In the genomic region with DNA sequence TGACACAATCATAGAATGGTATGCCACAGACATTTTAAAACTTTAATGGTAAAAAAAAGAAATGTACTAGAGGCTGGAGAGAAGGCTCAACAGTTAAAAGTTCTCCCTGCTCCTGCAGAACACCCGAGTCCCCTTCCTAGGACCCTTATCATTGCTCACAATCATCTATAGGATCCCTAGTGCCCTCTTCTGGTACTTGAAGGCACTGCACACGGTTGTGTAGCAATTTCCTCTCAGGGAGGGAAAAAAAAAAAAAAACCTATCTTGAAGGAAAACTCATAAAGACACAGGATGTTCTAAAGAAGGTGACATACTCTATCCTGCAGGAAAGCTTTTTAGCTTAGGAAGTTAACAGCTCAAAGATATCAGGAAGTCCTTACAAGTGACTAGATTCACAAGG, we compare ENCODE assay signal across 17 mouse cellular contexts.
DNase-seq lines count a peak whose midpoint lies in the region; ATAC-seq lines count a peak whose summit lies in the region.
"Had no signal": no experiment of that assay in that cellular context is flagged by ENCODE, and none has a peak within 500 bp of the region (broad histone marks: within the 10 kb centered on the region; RNA-seq: fewer than 3 reads in every experiment).

No protein-coding gene starts in this region.

- H3K9me3 ChIP-seq in forebrain, embryonic 14.5 days (replicated peaks; ENCODE audit: control insufficient read depth, low read length): no peaks in the 10 kb centered on the region
- no peaks in the 10 kb centered on the region for H3K9me3 ChIP-seq in forebrain, embryonic 16.5 days (ENCODE audit: control insufficient read depth, low read length)
- H3K9me3 ChIP-seq: hindbrain, embryonic 15.5 days had no signal

- no peak overlapping the region for H3K27ac ChIP-seq in forebrain, embryonic 14.5 days (ENCODE audit: low read depth, low read length)
- no peak overlapping the region for H3K27ac ChIP-seq in forebrain, embryonic 16.5 days (ENCODE audit: low read length)
- H3K27ac ChIP-seq: hindbrain, embryonic 15.5 days; macrophage had no signal

- no peak overlapping the region for H3K4me2 ChIP-seq in forebrain, embryonic 14.5 days (ENCODE audit: low read length)
- H3K4me2 ChIP-seq in forebrain, embryonic 16.5 days (ENCODE audit: low read length): no peak overlapping the region
- H3K4me2 ChIP-seq: hindbrain, embryonic 15.5 days had no signal

- no peak for ATAC-seq in forebrain, embryonic 14.5 days
- ATAC-seq in forebrain, embryonic 16.5 days: no peak
- ATAC-seq: liver, postnatal 0 days had no signal

- no peaks in the 10 kb centered on the region for H3K4me1 ChIP-seq in forebrain, embryonic 14.5 days (ENCODE audit: control insufficient read depth, insufficient read depth, low read length)
- H3K4me1 ChIP-seq in forebrain, embryonic 16.5 days (replicated peaks; ENCODE audit: control insufficient read depth, insufficient read depth, low read length): 0 out of 2 replicates have a peak, but pooled peaks cover 2% of the 10 kb centered on the region
- H3K4me1 ChIP-seq: hindbrain, embryonic 15.5 days had no signal

- WGBS in forebrain, embryonic 14.5 days: 33% methylated on average over 2 of the region's 2 CpGs
- WGBS in forebrain, embryonic 16.5 days: 42% methylated on average over 2 of the region's 2 CpGs

- H3K4me3 ChIP-seq in forebrain, embryonic 14.5 days (ENCODE audit: low read depth, low read length): no peak overlapping the region
- no peak overlapping the region for H3K4me3 ChIP-seq in forebrain, embryonic 16.5 days (replicated peaks; ENCODE audit: low read length)
- H3K4me3 ChIP-seq: hindbrain, embryonic 15.5 days had no signal

- H3K9ac ChIP-seq in forebrain, embryonic 14.5 days (ENCODE audit: low read length): no peak overlapping the region
- no peak overlapping the region for H3K9ac ChIP-seq in forebrain, embryonic 16.5 days (replicated peaks; ENCODE audit: low read depth, low read length)
- H3K9ac ChIP-seq: hindbrain, embryonic 15.5 days; liver, postnatal 0 days had no signal

- H3K27me3 ChIP-seq in forebrain, embryonic 14.5 days (replicated peaks; ENCODE audit: control insufficient read depth, insufficient read depth, low read length): no peaks in the 10 kb centered on the region
- no peaks in the 10 kb centered on the region for H3K27me3 ChIP-seq in forebrain, embryonic 16.5 days (replicated peaks; ENCODE audit: control insufficient read depth, insufficient read depth, low read length)
- H3K27me3 ChIP-seq: hindbrain, embryonic 15.5 days had no signal

- peak; percentile 18 for DNase-seq in forebrain, embryonic 14.5 days (ENCODE audit: low spot score)
- DNase-seq in left cerebral cortex, postnatal 4 days: peak; percentile 2
- DNase-seq in left cerebral cortex, adult 11 months (ENCODE audit: low spot score): no peak
- DNase-seq in NIH3T3 (ENCODE audit: low read depth): peak; percentile 8
- DNase-seq in forelimb bud, embryonic 11.5 days (ENCODE audit: low read depth, low spot score): peak; percentile 11
- DNase-seq in right cerebral cortex, postnatal 25 days: no peak
- no peak for DNase-seq in adrenal gland, postnatal 10 days
- DNase-seq: adrenal gland, postnatal 14 days; cerebellum, postnatal 25 days; kidney, postnatal 14 days; layer of hippocampus, postnatal 36 days; liver, postnatal 0 days; right cerebral cortex, postnatal 14 days; thymus, adult 18-20 months had no signal

- no peaks in the 10 kb centered on the region for H3K36me3 ChIP-seq in forebrain, embryonic 14.5 days (ENCODE audit: control insufficient read depth, insufficient read depth, low read length)
- H3K36me3 ChIP-seq in forebrain, embryonic 16.5 days (ENCODE audit: control insufficient read depth, insufficient read depth): no peaks in the 10 kb centered on the region
- H3K36me3 ChIP-seq: hindbrain, embryonic 15.5 days had no signal

- intact Hi-C loops in left cerebral cortex, postnatal 4 days (cut with DNase I): no loop called here

Comparison
In these comparisons a context has a peak if more than half of its experiments do, and no peak if none do; other contexts are left out.
1. DNase-seq: peak in forebrain, embryonic 14.5 days (single experiment), left cerebral cortex, postnatal 4 days (single experiment), NIH3T3 (single experiment) and forelimb bud, embryonic 11.5 days (single experiment); none in left cerebral cortex, adult 11 months (single experiment), right cerebral cortex, postnatal 25 days (single experiment) and adrenal gland, postnatal 10 days (single experiment).